Mouse (Mus musculus) heart, postnatal 0 days (tissue): ENCODE measurements at regions not wholly inside any gene's neighbourhood (a gene's known extent, or its start where the extent isn't known, plus 50 kb on each side); places are given as distances from the start of the nearest gene placed in this dataset.

Experiments
- ATAC-seq: fragments of 200-750 bp; cut with Nextera tagmentation; 2 replicates; pipeline ENCODE4 v1.8.0; 2017; ENCODE audit warnings: low read depth, moderate number of reproducible peaks, moderate library complexity; ENCODE audit not compliant: insufficient read depth
- DNase-seq: peaks from one replicate; pipeline ENCODE4 v3.0.0-alpha.2; 2016; ENCODE audit warnings: low spot score
- H3K27ac ChIP-seq: fragments of 300-500 bp; sonication (generic); 2 replicates; pipeline ENCODE4 v1.5.1; 2014; ENCODE audit warnings: low read depth, mild to moderate bottlenecking
- H3K27me3 ChIP-seq: fragments of 300-500 bp; sonication (generic); 2 replicates; pipeline ENCODE4 v1.6.1; 2014; ENCODE audit warnings: low read length, mixed read lengths; ENCODE audit not compliant: control insufficient read depth, insufficient read depth
- H3K36me3 ChIP-seq: fragments of 300-500 bp; sonication (generic); replicated peaks from 2 replicates; pipeline ENCODE4 v1.6.1; 2014; ENCODE audit warnings: low read length, mixed read lengths; ENCODE audit not compliant: control insufficient read depth, insufficient read depth
- H3K4me1 ChIP-seq: fragments of 300-500 bp; sonication (generic); 2 replicates; pipeline ENCODE4 v1.6.1; 2014; ENCODE audit warnings: antibody characterized with exemption; ENCODE audit not compliant: control insufficient read depth, insufficient read depth
- H3K4me2 ChIP-seq: fragments of 300-500 bp; sonication (generic); 2 replicates; pipeline ENCODE4 v1.6.1; 2014; ENCODE audit warnings: low read depth, mild to moderate bottlenecking, low read length, moderate library complexity
- H3K4me3 ChIP-seq: fragments of 300-500 bp; sonication (generic); 2 replicates; pipeline ENCODE4 v1.5.1; 2014; ENCODE audit warnings: low read depth, low read length
- H3K9ac ChIP-seq: fragments of 300-500 bp; sonication (generic); replicated peaks from 2 replicates; pipeline ENCODE4 v1.6.1; 2014; ENCODE audit warnings: low read depth, low read length, mixed read lengths
- H3K9me3 ChIP-seq: fragments of 300-500 bp; sonication (generic); replicated peaks from 2 replicates; pipeline ENCODE4 v1.6.1; 2016; ENCODE audit warnings: low read length; ENCODE audit not compliant: control insufficient read depth
- CTCF ChIP-seq: IDR thresholded peaks from 2 replicates; pipeline ENCODE4 v1.5.1; 2016; ENCODE audit warnings: antibody characterized with exemption, control low read depth, low read depth
- EP300 ChIP-seq: IDR thresholded peaks from 2 replicates; pipeline ENCODE4 v1.6.1; 2016; ENCODE audit warnings: antibody characterized with exemption, low read depth
- WGBS: fragments of 180-500 bp; shearing (Covaris S2); extraction: QIAGEN DNeasy Blood & Tissue Kit; methylation state at CpG from one replicate; pipeline ENCODE4 v1.1.7; 2014; 5-methylcytosine and 5-hydroxymethylcytosine counted together

GRCm38 (mm10) chr16:58136144-58136905, 271.9 kb upstream of the Dcbld2 start:
- whole genome bisulfite sequencing, result 74% methylated on average over 12 of the region's 12 CpGs
- TF ChIP-seq EP300, result no peak

GRCm38 (mm10) chr16:58136979-58137378, 271.3 kb upstream of the Dcbld2 start:
- TF ChIP-seq EP300, result no peak
- TF ChIP-seq CTCF, result no peak
- Histone ChIP-seq H3K9ac (no peak overlapping the region), H3K4me3 (no peak overlapping the region), H3K36me3 (no peaks in the 10 kb centered on the region), H3K27me3 (no peaks in the 10 kb centered on the region), H3K9me3 (no peaks in the 10 kb centered on the region), H3K4me2 (no peak overlapping the region), H3K27ac (no peak overlapping the region), H3K4me1 (no peaks in the 10 kb centered on the region)
- 86% methylated on average over 7 of the region's 7 CpGs for WGBS
- no peak for DNase-seq
- ATAC-seq, result no peak

More at GRCm38 (mm10) chr16:58136144-58136905, 271.9 kb upstream of the Dcbld2 start:
- Histone ChIP-seq H3K9me3 (no peaks in the 10 kb centered on the region), H3K9ac (no peak overlapping the region), H3K36me3 (no peaks in the 10 kb centered on the region), H3K27me3 (no peaks in the 10 kb centered on the region), H3K4me2 (no peak overlapping the region), H3K27ac (no peak overlapping the region), H3K4me1 (no peaks in the 10 kb centered on the region), H3K4me3 (no peak overlapping the region)
- no peak for DNase-seq
- no peak for ATAC-seq

DNA sequence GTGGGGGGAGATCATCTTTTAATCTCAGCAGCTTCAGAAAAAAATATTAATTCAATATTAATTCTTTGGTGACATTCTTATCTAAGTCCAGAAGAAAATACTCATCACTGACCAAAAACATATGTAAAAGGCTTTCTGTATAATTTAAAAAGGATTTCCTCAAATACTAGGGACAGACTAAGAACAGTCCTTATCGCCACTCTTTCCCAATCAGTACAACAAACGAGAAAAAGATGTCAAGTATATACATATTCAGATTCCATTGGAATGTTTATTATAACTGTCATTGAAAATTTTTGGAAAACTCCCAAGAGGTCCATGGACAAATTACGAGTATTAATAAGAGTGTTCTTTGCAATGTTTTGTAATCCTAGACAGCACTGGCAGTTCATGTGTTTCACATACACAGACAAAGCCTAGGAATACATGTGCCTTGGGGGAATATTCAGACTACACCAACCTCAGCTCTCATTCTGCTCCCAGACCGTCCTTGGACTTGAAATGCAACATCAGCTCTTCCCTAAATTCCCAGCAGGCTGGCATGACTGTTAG, 270.4 kb upstream of the Dcbld2 start:
- 68% methylated on average over 4 of the region's 4 CpGs for WGBS
- Histone ChIP-seq H3K4me3 (no peak overlapping the region), H3K27ac (no peak overlapping the region), H3K27me3 (no peaks in the 10 kb centered on the region), H3K36me3 (no peaks in the 10 kb centered on the region), H3K4me1 (no peaks in the 10 kb centered on the region), H3K9ac (no peak overlapping the region), H3K4me2 (no peak overlapping the region), H3K9me3 (no peaks in the 10 kb centered on the region)
- DNase-seq (no peak), ATAC-seq (no peak)
- TF ChIP-seq EP300 (no peak), CTCF (no peak)

DNA sequence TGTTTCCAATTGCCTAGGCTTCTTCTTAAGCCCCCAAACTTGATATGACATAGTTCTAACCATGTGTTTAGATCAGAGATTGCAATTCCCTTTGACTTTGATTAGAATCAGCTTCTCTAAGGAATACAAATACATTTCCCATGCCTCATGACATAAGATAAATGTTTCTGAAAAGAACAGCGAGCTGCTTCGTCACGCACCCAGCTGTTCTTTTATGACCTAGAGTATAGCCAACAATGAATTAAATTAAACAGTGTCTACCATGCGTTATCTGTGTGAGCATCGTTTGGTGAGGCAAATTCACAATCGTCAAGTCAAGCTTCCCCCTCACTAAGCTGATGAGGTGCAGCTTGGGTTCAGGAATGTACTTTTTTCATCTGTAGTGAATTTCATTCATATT, 261.8 kb upstream of the Dcbld2 start:
- Histone ChIP-seq H3K27ac (no peak overlapping the region), H3K4me2 (no peak overlapping the region), H3K36me3 (no peaks in the 10 kb centered on the region), H3K27me3 (no peaks in the 10 kb centered on the region), H3K9me3 (no peaks in the 10 kb centered on the region), H3K4me3 (no peak overlapping the region), H3K4me1 (no peaks in the 10 kb centered on the region), H3K9ac (no peak overlapping the region)
- DNase-seq, result no peak
- no peak for TF ChIP-seq CTCF
- TF ChIP-seq EP300, result no peak
- ATAC-seq, result no peak
- 75% methylated on average over 6 of the region's 6 CpGs for WGBS

- WGBS, result 34% methylated on average over 4 of the region's 4 CpGs
- Histone ChIP-seq H3K4me3 (no peak overlapping the region), H3K27me3 (no peaks in the 10 kb centered on the region), H3K27ac (no peak overlapping the region), H3K9ac (no peak overlapping the region), H3K4me1 (no peaks in the 10 kb centered on the region), H3K4me2 (no peak overlapping the region), H3K36me3 (no peaks in the 10 kb centered on the region), H3K9me3 (no peaks in the 10 kb centered on the region)
- ATAC-seq (no peak), DNase-seq (no peak)
- no peak for TF ChIP-seq EP300
- TF ChIP-seq CTCF, result no peak
These were observed 252.7 kb upstream of the Dcbld2 start for GRCm38 (mm10) chr16:58155538-58155937.
